Mouse (Mus musculus): Measurements from ENCODE around the gene Mob4. TPM values are rescaled to one million over a fixed set of nuclear protein-coding genes. Genes with fewer than 3 reads are reported as not detected.

Gene Mob4
- polyA plus RNA-seq, 1 experiment from 2014 or later, result 127 TPM

Other genes with a start within 250 kb of the Mob4 start
- 8.7 and 11.4 TPM in 2 replicates for gene Ankrd44, start 204.8 kb upstream of the Mob4 start, polyA plus RNA-seq (2015; fragmentation: Nextera tagmentation; extraction: Ambion mirVana)
- gene Sf3b1, start 103.8 kb upstream of the Mob4 start, polyA plus RNA-seq (2015; fragmentation: Nextera tagmentation; extraction: Ambion mirVana), result 194 and 202 TPM in 2 replicates
- gene Coq10b, start 78.5 kb upstream of the Mob4 start, polyA plus RNA-seq (2015; fragmentation: Nextera tagmentation; extraction: Ambion mirVana), result 18.7 and 20.3 TPM in 2 replicates
- gene Hspe1, start 43.1 kb upstream of the Mob4 start, polyA plus RNA-seq (2015; fragmentation: Nextera tagmentation; extraction: Ambion mirVana), result 276 and 289 TPM in 2 replicates
- 491 and 512 TPM in 2 replicates for gene Hspd1, start 43.0 kb upstream of the Mob4 start, polyA plus RNA-seq (2015; fragmentation: Nextera tagmentation; extraction: Ambion mirVana)
- gene Rftn2, start 95.6 kb downstream of the Mob4 start, polyA plus RNA-seq (2015; fragmentation: Nextera tagmentation; extraction: Ambion mirVana), result 10.3 and 11.2 TPM in 2 replicates
- gene Mars2, start 105.9 kb downstream of the Mob4 start, polyA plus RNA-seq (2015; fragmentation: Nextera tagmentation; extraction: Ambion mirVana), result 3.8 and 4.0 TPM in 2 replicates
- 0.21 TPM in 2 replicates for gene Boll, start 232.2 kb downstream of the Mob4 start, polyA plus RNA-seq (2015; fragmentation: Nextera tagmentation; extraction: Ambion mirVana)